Mouse (Mus musculus) bone marrow macrophage, adult 2 months (primary cell): ENCODE results near the gene Lrrc41.

Experiments used
- CTCF ChIP-seq: IDR thresholded peaks from 2 replicates; pipeline ENCODE4 v1.5.1; 2012; ENCODE audit warnings: low read depth, mild to moderate bottlenecking, low read length, moderate library complexity
- POLR2A ChIP-seq: IDR thresholded peaks from 2 replicates; pipeline ENCODE4 v1.6.1; 2012; ENCODE audit warnings: mild to moderate bottlenecking, low read depth, low read length, borderline replicate concordance

GRCm38 (mm10) chr4:116032906-116033305, 42.2 kb upstream of the Lrrc41 start:
- no peak for TF ChIP-seq CTCF
- TF ChIP-seq POLR2A, result no peak
